Mouse (Mus musculus) Patski (cell line): ENCODE data around the gene Il4. TPM values are rescaled to one million over a fixed set of nuclear protein-coding genes. Genes with fewer than 3 reads are reported as not detected.

ENCODE experiments used
- ATAC-seq: fragments of 100-300 bp; one replicate; pipeline ENCODE4 v1.8.0; 2021
- CTCF ChIA-PET: fragments of 350-600 bp; sonication (Branson Sonifier 250); formaldehyde crosslinking; loops from one replicate; lab custom pipeline; 2022; ENCODE audit warnings: inconsistent platforms; lab: Charles Lee
- POLR2A ChIA-PET: fragments of 350-600 bp; sonication (Branson Sonifier 250); formaldehyde crosslinking; loops from one replicate; lab custom pipeline; 2022; ENCODE audit warnings: antibody characterized with exemption, inconsistent platforms; lab: Charles Lee
- DNase-seq: peaks from one replicate; pipeline ENCODE4 v3.0.0-alpha.2; 2011; ENCODE audit warnings: low read depth, low spot score
- H3K27me3 ChIP-seq: fragments of 371-371 bp; one replicate; pipeline ENCODE4 v1.5.1; 2021
- CTCF ChIP-seq: fragments of 100-300 bp; IDR thresholded peaks from one replicate; pipeline ENCODE4 v1.5.1; 2021
- in situ Hi-C: fragments of 300-500 bp; cut with MboI; formaldehyde crosslinking; loops from 3 replicates; pipeline ENCODE4 v1.11.1; 2018; ENCODE audit warnings: low pct_unique_long_range_greater_than_20kb, mixed read lengths
- polyA plus RNA-seq: library from polyadenylated mRNA; unstranded; gene quantifications from one replicate; pipeline ENCODE4 v1.2.3, GENCODE M21; 2021

The Il4 gene
- polyA plus RNA-seq, 1 experiment from 2014 or later = 3.2 TPM

- DNase-seq = no peak
- TF ChIP-seq CTCF = no peak
- ChIA-PET POLR2A (no interaction called here), CTCF (no interaction called here)
- in situ Hi-C loops = no loop called here
- peaks cover 4% of the 10 kb centered on the region for H3K27me3 ChIP-seq
- no peak for ATAC-seq
These were observed 24.3 kb upstream of the Il4 start for GRCm38 (mm10) chr11:53642744-53643279.

GRCm38 (mm10) chr11:53637803-53638260 is 19.4 kb upstream of the Il4 start:
- TF ChIP-seq CTCF = no peak
- H3K27me3 ChIP-seq = peaks cover 8% of the 10 kb centered on the region
- ChIA-PET CTCF (interaction anchor here (0.7 to 1.8 kb wide), 2 partner anchors 9 to 10 kb away, joined by 3 to 5 read pairs; no protein-coding TSS in a partner anchor), POLR2A (interaction anchor here (0.6 kb wide), 1 partner anchor 78 kb away, joined by 3 read pairs; no protein-coding TSS in a partner anchor)
- in situ Hi-C loops = no loop called here
- DNase-seq (no peak), ATAC-seq (no peak)

DNA sequence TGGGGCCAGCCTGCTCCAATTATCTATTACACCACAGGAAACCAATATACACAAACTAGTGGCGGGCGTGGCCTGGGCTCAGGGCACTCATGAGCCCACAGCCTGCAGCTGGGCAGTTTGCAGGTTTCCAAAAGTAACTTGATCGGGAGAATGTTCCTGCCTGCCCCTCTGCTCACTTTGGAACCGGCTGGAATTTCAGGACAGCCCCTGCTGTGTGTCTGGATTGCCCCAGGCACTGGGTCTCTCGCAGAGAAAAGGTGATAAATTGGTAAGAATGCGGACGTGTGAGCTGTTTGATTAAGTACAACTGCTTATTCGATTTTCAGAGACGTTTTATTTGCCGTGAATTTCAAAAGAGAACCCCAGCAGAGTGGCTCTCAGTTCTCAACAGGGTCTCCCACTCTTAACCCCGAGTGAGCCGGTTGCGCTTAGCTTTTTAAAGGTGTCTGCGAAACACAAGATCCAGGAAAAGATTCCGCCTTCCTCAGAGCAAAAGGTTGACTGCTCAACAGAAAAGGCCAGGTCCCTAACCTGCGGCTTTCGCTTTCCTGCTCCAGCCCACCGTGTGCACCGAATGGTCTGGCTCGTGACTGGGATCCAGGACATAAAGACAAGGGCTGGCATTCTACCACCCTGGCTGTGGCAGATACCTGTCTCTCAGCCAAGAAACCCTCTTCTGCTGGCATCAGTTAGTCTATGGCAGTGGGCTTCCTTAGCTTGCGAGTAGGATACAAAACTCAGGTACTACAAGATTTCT is 18.8 kb upstream of the Il4 start:
- in situ Hi-C loops = no loop called here
- DNase-seq (no peak), ATAC-seq (no peak)
- ChIA-PET POLR2A (interaction anchor here (0.6 kb wide), 1 partner anchor 39 kb away, joined by 4 read pairs; no protein-coding TSS in a partner anchor), CTCF (interaction anchor here (1.8 kb wide), 1 partner anchor 9 kb away, joined by 5 read pairs; no protein-coding TSS in a partner anchor)
- no peak for TF ChIP-seq CTCF
- H3K27me3 ChIP-seq = peaks cover 8% of the 10 kb centered on the region

DNA sequence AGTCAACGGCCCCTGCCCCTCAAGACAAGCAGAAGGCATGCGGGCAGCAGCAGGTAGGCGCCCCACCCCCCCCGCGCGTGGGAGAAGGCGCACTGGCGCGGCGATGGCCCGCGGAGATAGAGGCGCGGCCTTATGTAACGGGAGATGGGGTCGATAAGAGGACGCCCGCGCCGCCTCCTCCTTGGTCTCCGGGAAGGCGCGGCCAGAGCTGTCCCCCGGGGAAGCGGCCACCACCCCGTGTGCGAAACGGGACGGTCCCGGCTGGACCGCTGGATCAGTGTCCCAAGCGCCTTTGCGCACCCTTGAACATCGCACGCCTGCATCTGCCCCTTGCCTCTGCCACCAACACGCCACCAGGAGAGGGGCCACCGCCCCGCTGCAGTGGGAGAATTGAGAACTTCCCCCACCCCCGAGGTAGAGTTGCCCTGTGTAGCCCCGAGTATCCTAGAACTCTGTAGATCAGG is 17.7 kb upstream of the Il4 start:
- no peak for TF ChIP-seq CTCF
- in situ Hi-C loops = no loop called here
- ATAC-seq (no peak), DNase-seq (no peak)
- peaks cover 4% of the 10 kb centered on the region for H3K27me3 ChIP-seq
- CTCF ChIA-PET = interaction anchor here (1.8 kb wide), 1 partner anchor 8 kb away, joined by 5 read pairs; no protein-coding TSS in a partner anchor
- POLR2A ChIA-PET = interaction anchor here (0.7 kb wide), 1 partner anchor 9 kb away, joined by 4 read pairs; no protein-coding TSS in a partner anchor

DNA sequence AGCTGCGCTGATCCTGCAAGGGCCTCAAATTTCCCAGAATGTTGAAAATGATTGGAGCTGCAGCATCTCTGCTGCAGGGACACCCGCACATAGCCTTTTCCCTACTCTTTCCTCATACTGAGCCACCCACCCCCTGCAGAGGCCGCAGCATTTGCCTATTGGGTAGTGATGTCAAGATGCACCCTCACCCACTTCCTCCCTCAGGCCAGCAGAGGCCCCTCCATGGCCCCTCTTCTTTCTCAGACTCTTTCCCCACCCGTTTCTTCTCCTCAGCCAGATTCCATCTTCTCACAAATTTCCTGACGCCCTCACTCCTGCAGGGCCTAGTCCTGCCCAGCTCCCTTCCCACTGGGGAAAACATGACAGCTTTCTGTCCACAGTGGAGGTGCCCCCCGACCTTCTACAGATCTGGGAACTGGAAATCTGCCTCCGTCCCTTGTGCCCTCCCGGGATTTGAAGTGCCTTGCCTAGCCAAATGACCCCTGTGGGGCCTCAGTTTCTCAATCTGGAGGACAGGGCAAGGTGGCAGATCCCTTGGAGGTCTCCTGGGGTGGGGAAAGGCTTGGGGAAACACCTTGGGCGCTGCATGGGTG is 17.2 kb upstream of the Il4 start:
- peaks cover 4% of the 10 kb centered on the region for H3K27me3 ChIP-seq
- CTCF ChIA-PET = no interaction called here
- TF ChIP-seq CTCF = no peak
- in situ Hi-C loops = no loop called here
- POLR2A ChIA-PET = interaction anchor here (0.5 to 0.7 kb wide), 2 partner anchors 8 to 102 kb away, joined by 4 read pairs; no protein-coding TSS in a partner anchor
- DNase-seq (no peak), ATAC-seq (no peak)

DNA sequence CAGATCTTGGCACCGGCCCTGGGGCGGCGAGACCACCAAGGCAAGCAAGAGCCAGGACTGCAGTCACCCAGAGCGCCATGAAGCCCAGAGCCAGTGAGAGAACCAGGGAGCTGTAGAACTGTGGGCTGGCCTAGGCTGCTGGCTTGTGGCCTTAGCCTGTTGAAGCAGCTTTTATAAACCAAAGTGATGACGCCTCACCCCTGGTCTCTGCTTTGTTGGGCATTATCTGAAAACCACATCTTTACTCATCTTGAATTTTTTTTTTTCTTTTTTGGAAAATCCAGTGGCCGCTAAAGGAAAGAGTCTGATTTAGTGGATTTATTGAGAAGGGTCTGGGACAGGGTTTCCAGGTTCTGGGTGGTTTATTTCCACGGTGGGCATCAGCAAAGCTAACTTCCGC is 16.1 kb upstream of the Il4 start, which contains the start of gene Il13:
Gene Il13 (minus strand): TSS at position 147 of the 400 bp plus-strand sequence.
- DNase-seq (no peak), ATAC-seq (no peak)
- H3K27me3 ChIP-seq = peaks cover 4% of the 10 kb centered on the region
- ChIA-PET POLR2A (no interaction called here), CTCF (no interaction called here)
- in situ Hi-C loops = no loop called here
- no peak for TF ChIP-seq CTCF

DNA sequence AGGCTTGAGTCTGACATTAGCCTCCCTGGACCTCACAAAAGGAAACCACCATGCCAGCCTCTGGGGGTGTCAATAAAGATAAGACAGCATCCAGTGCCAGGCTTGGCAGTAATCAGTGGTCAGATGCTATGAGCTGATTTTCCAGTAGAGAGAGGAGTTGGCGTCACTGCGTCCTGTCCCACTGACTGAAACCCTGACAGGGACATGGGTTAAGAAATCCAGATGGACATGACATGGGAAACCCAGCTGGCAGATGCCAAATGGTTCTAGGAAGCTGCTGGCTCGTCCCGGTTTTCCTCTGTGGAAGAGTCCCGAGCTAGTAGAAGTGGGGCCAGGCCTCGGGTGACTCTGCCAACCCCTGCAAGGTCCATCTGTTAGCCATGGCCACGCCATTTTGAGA is 15.2 kb upstream of the Il4 start:
- ChIA-PET POLR2A (interaction anchor here (0.5 kb wide), 1 partner anchor 237 kb away, joined by 3 read pairs; no protein-coding TSS in a partner anchor), CTCF (no interaction called here)
- DNase-seq = no peak
- in situ Hi-C loops = no loop called here
- no peak for TF ChIP-seq CTCF
- peaks cover 4% of the 10 kb centered on the region for H3K27me3 ChIP-seq
- ATAC-seq = no peak

GRCm38 (mm10) chr11:53632122-53632733 is 13.8 kb upstream of the Il4 start:
- POLR2A ChIA-PET = no interaction called here
- DNase-seq = no peak

GRCm38 (mm10) chr11:53627859-53628258 is 9.4 kb upstream of the Il4 start:
- POLR2A ChIA-PET = interaction anchor here (0.6 to 1.2 kb wide), 2 partner anchors 8 to 20 kb away, joined by 4 to 5 read pairs; no protein-coding TSS in a partner anchor
- ATAC-seq (peak; percentile 58), DNase-seq (peak; percentile 15)
- CTCF ChIA-PET = interaction anchor here (0.7 to 1.9 kb wide), 16 partner anchors 9 to 222 kb away, joined by 3 to 7 read pairs (median 4); partner anchors contain the start of gene Gm9837
- in situ Hi-C loops = loop anchor here (5.0 kb wide), 1 partner anchor 161 kb away; no protein-coding TSS in a partner anchor
- no peaks in the 10 kb centered on the region for H3K27me3 ChIP-seq
- TF ChIP-seq CTCF = peak; percentile 88

More at GRCm38 (mm10) chr11:53632122-53632733, 13.8 kb upstream of the Il4 start:
- H3K27me3 ChIP-seq = peaks cover 4% of the 10 kb centered on the region
- in situ Hi-C loops = no loop called here
- TF ChIP-seq CTCF = no peak
- CTCF ChIA-PET = no interaction called here
- peak; percentile 44 for ATAC-seq
